18 mouse cellular contexts compared by ENCODE assay signal in genomic region chr2:91426321-91426720, GRCm38 (mm10). TPM values are rescaled to one million over a fixed set of nuclear protein-coding genes. Genes with fewer than 3 reads are reported as not detected.
"Had no signal": no experiment of that assay in that cellular context is flagged by ENCODE, and none has a peak within 500 bp of the region (broad histone marks: within the 10 kb centered on the region; RNA-seq: fewer than 3 reads in every experiment).

No protein-coding gene starts in this region.

- H3K4me3 ChIP-seq: left cerebral cortex, adult 2 months; limb, embryonic 12.5 days; limb, embryonic 15.5 days; lung, embryonic 15.5 days had no signal

- H3K27ac ChIP-seq: left cerebral cortex, adult 2 months; limb, embryonic 12.5 days; limb, embryonic 15.5 days; liver, embryonic 14.5 days; lung, embryonic 15.5 days had no signal

- H3K9ac ChIP-seq: limb, embryonic 12.5 days; limb, embryonic 15.5 days; liver, embryonic 14.5 days; liver, postnatal 0 days; lung, embryonic 15.5 days had no signal

- H3K4me2 ChIP-seq: limb, embryonic 12.5 days; limb, embryonic 15.5 days; liver, embryonic 11.5 days; lung, embryonic 15.5 days; midbrain, embryonic 11.5 days had no signal

- ATAC-seq: liver, postnatal 0 days had no signal

- DNase-seq: kidney, adult 11 months; kidney, adult 8-10 months; kidney, postnatal 25 days; layer of hippocampus, postnatal 36 days; left cerebral cortex, postnatal 4 days; liver, postnatal 0 days; lung, postnatal 14 days; lung, postnatal 4 days; midbrain, embryonic 14.5 days; thymus, postnatal 25 days had no signal

- H3K27me3 ChIP-seq: limb, embryonic 12.5 days; limb, embryonic 15.5 days; lung, embryonic 15.5 days had no signal

- H3K9me3 ChIP-seq: limb, embryonic 12.5 days; limb, embryonic 15.5 days; lung, embryonic 15.5 days had no signal

RNA-seq across cellular contexts. Expression of gene Lrp4, which starts 31.0 kb away (rescaled TPM):
- total RNA-seq: megakaryocyte-erythroid progenitor cell, adult 5-6 weeks had no signal
